Mouse (Mus musculus) lung, embryonic 14.5 days (tissue): ENCODE data around the gene Proser3. TPM values are rescaled to one million over a fixed set of nuclear protein-coding genes. Genes with fewer than 3 reads are reported as not detected.
A peak's percentile ranks its signal among the peaks of the same experiment; 100 is the strongest.
"Not testable (repeated sequence)": the region's sequence is repeated elsewhere in the genome, so short reads cannot be mapped to it uniquely, and the experiment has no call there.

Experiments
- ATAC-seq: fragments of 200-750 bp; cut with Nextera tagmentation; 2 replicates; pipeline ENCODE4 v1.8.0; 2017; ENCODE audit warnings: mild to moderate bottlenecking, moderate TSS enrichment, moderate library complexity; ENCODE audit not compliant: insufficient read depth
- DNase-seq: peaks from one replicate; pipeline ENCODE4 v3.0.0-alpha.2; 2015
- H3K27ac ChIP-seq: fragments of 300-500 bp; sonication (generic); 2 replicates; pipeline ENCODE4 v1.5.1; 2014; ENCODE audit warnings: low read depth, mild to moderate bottlenecking, moderate library complexity
- H3K27me3 ChIP-seq: fragments of 300-500 bp; sonication (generic); 2 replicates; pipeline ENCODE4 v1.6.1; 2014; ENCODE audit warnings: low read length, control low read depth; ENCODE audit not compliant: insufficient read depth
- H3K36me3 ChIP-seq: fragments of 300-500 bp; sonication (generic); 2 replicates; pipeline ENCODE4 v1.6.1; 2014; ENCODE audit warnings: control low read depth; ENCODE audit not compliant: insufficient read depth
- H3K4me1 ChIP-seq: fragments of 300-500 bp; sonication (generic); 2 replicates; pipeline ENCODE4 v1.6.1; 2014; ENCODE audit warnings: antibody characterized with exemption, control low read depth; ENCODE audit not compliant: insufficient read depth
- H3K4me2 ChIP-seq: fragments of 300-500 bp; sonication (generic); 2 replicates; pipeline ENCODE4 v1.6.1; 2014; ENCODE audit warnings: mild to moderate bottlenecking
- H3K4me3 ChIP-seq: fragments of 300-500 bp; sonication (generic); 2 replicates; pipeline ENCODE4 v1.5.1; 2014; ENCODE audit warnings: low read depth, low read length
- H3K9ac ChIP-seq: fragments of 300-500 bp; sonication (generic); 2 replicates; pipeline ENCODE4 v1.6.1; 2014
- H3K9me3 ChIP-seq: fragments of 300-500 bp; sonication (generic); 2 replicates; pipeline ENCODE4 v1.6.1; 2016; ENCODE audit warnings: low read depth, low read length, control low read depth
- CTCF ChIP-seq: IDR thresholded peaks from 2 replicates; pipeline ENCODE4 v1.5.1; 2016; ENCODE audit warnings: antibody characterized with exemption, low read depth
- WGBS: fragments of 180-500 bp; shearing (Covaris S2); extraction: QIAGEN DNeasy Blood & Tissue Kit; methylation state at CpG from one replicate; pipeline ENCODE4 v1.1.7; 2014; 5-methylcytosine and 5-hydroxymethylcytosine counted together
- microRNA-seq: library from miRNA; unstranded; fragments of <30 nt; microRNA quantifications from one replicate; pipeline ENCODE4, GENCODE M21; 2016; ENCODE audit warnings: borderline number of aligned reads
- polyA plus RNA-seq: library from polyadenylated mRNA; unstranded; fragments of >200 nt; fragmentation: Nextera tagmentation; extraction: Ambion mirVana; gene quantifications from 2 replicates; pipeline ENCODE4 v1.2.1, GENCODE M21; 2014

The Proser3 gene
- polyA plus RNA-seq, 1 experiment from 2014 or later = 18.3 TPM

GRCm38 (mm10) chr7:30508061-30508460, 44.0 kb downstream of the Proser3 start:
- WGBS = 63% methylated on average over 4 of the region's 4 CpGs
- ATAC-seq (no peak), DNase-seq (no peak)
- Histone ChIP-seq H3K9me3 (no peaks in the 10 kb centered on the region), H3K27ac (no peak overlapping the region), H3K27me3 (no peaks in the 10 kb centered on the region), H3K4me2 (no peak overlapping the region), H3K4me1 (no peaks in the 10 kb centered on the region), H3K36me3 (no peaks in the 10 kb centered on the region), H3K4me3 (no peak overlapping the region), H3K9ac (no peak overlapping the region)
- no peak for TF ChIP-seq CTCF

DNA sequence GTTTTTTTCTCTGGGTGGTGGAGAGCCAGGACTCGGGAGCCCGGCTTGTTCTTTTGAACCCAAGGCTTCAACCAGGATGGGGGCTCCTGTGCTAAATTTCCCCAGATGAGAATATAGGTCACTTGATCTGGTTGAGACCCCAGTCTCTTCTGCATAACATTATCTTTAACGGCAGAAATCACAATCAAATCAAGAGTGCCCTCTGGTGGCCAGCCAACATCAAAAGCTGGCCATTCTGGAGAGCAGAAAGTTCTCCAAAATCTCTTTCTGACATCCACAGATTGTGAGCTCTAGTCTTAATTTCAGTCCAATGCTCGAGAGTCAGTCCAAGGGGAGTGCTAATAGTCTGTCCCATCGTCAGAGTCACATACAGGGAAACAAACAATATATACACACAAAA, 50.9 kb downstream of the Proser3 start:
- not testable (repeated sequence) for H3K9me3 ChIP-seq, H3K4me1 ChIP-seq, H3K36me3 ChIP-seq, H3K27ac ChIP-seq, H3K4me2 ChIP-seq, H3K27me3 ChIP-seq, H3K4me3 ChIP-seq, ATAC-seq, H3K9ac ChIP-seq
- peak; percentile 49 for TF ChIP-seq CTCF
- DNase-seq = peak; percentile 36
- WGBS = 75% methylated on average over 5 of the region's 5 CpGs

GRCm38 (mm10) chr7:30495506-30496042, 56.5 kb downstream of the Proser3 start:
- not testable (repeated sequence) for H3K9me3 ChIP-seq, H3K27me3 ChIP-seq, H3K4me1 ChIP-seq, H3K9ac ChIP-seq, H3K36me3 ChIP-seq, H3K4me3 ChIP-seq, H3K27ac ChIP-seq, ATAC-seq, H3K4me2 ChIP-seq
- DNase-seq = peak; percentile 6
- WGBS = 48% methylated on average over 5 of the region's 5 CpGs

DNA sequence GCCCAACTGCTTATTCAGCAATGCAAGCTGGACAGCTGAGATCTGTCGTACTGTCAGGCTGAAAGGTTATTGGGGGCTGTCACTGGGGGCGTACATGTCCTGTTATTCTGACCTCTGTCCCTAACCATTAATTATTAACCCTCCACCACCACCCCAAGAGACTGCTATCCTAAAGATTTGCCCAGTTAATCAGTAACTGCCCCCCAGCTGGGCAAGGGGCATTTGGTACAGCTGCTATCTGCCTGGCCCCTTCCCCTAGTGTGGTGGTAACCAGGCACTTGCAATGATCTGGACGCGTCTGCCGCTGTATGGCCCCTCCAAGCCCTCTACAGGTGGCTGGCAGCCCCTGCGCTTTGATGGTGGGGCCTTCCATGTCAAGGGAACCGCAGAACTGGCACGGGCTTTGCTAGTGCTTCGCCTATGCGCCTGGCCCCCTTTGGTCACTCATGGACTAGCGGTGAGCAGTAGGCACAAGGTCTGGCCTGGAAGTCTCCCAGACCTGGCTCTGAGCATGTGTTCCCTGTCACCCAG, 58.6 kb downstream of the Proser3 start, which contains the start of gene Prodh2:
Gene Prodh2 (plus strand): TSS at position 222 of the 531 bp plus-strand sequence.
- no peak; the same call in 1 of the 2 replicates for TF ChIP-seq CTCF
- H3K36me3 ChIP-seq = no peaks in the 10 kb centered on the region
- 52% methylated on average over 11 of the region's 11 CpGs for WGBS
- H3K4me3 ChIP-seq = no peak within 1 kb of the TSS
- no peak for ATAC-seq
- DNase-seq = no peak
- H3K4me1 ChIP-seq = no peaks in the 10 kb centered on the region
- no peak within 1 kb of the TSS; the same call in 1 of the 2 replicates for H3K9ac ChIP-seq
- H3K4me2 ChIP-seq = no peak within 1 kb of the TSS
- H3K27me3 ChIP-seq = no peaks in the 10 kb centered on the region
- H3K27ac ChIP-seq = no peak within 1 kb of the TSS
- no peaks in the 10 kb centered on the region for H3K9me3 ChIP-seq

- ATAC-seq (no peak), DNase-seq (peak; percentile 90)
- WGBS = 12% methylated on average over 4 of the region's 4 CpGs
- Histone ChIP-seq H3K27me3 (no peaks in the 10 kb centered on the region), H3K9me3 (no peaks in the 10 kb centered on the region), H3K27ac (no peak overlapping the region), H3K9ac (no peak overlapping the region), H3K36me3 (no peaks in the 10 kb centered on the region), H3K4me3 (no peak overlapping the region), H3K4me1 (no peaks in the 10 kb centered on the region), H3K4me2 (no peak overlapping the region)
- peak; percentile 87 for TF ChIP-seq CTCF
These were observed 59.3 kb downstream of the Proser3 start for GRCm38 (mm10) chr7:30492765-30493164.

GRCm38 (mm10) chr7:30490957-30491307, 61.2 kb downstream of the Proser3 start:
- TF ChIP-seq CTCF = 0 out of 2 replicates have a peak, but pooled peaks have one; percentile 15
- Histone ChIP-seq H3K27ac (no peak overlapping the region), H3K9me3 (no peaks in the 10 kb centered on the region), H3K27me3 (no peaks in the 10 kb centered on the region), H3K4me2 (no peak overlapping the region), H3K4me1 (no peaks in the 10 kb centered on the region), H3K9ac (no peak overlapping the region), H3K4me3 (no peak overlapping the region), H3K36me3 (no peaks in the 10 kb centered on the region)
- DNase-seq (peak; percentile 5), ATAC-seq (no peak)
- 19% methylated on average over 6 of the region's 6 CpGs for WGBS

- Histone ChIP-seq H3K9me3 (no peaks in the 10 kb centered on the region), H3K4me2 (no peak overlapping the region), H3K36me3 (no peaks in the 10 kb centered on the region), H3K4me3 (no peak overlapping the region), H3K4me1 (no peaks in the 10 kb centered on the region), H3K27ac (no peak overlapping the region), H3K9ac (no peak overlapping the region), H3K27me3 (no peaks in the 10 kb centered on the region)
- ATAC-seq = no peak
- TF ChIP-seq CTCF = peak; percentile 74
- 30% methylated on average over 16 of the region's 16 CpGs for WGBS
- DNase-seq = peak; percentile 74
These were observed 61.7 kb downstream of the Proser3 start for GRCm38 (mm10) chr7:30490251-30490956.

Small RNA genes lying within 50 kb of the gene (microRNA-seq; reads per million reads assigned to microRNA genes)
- gene Gm38670 (1.4 reads per million), gene Mir3569 (not detected)

Other genes with a start within 250 kb of the Proser3 start
- 72.1 and 73.1 TPM in 2 replicates for gene Alkbh6, start 243.6 kb downstream of the Proser3 start, polyA plus RNA-seq
- gene Syne4, start 237.5 kb downstream of the Proser3 start, polyA plus RNA-seq = 21.9 and 23.2 TPM in 2 replicates
- gene E130208F15Rik, start 230.6 kb downstream of the Proser3 start, polyA plus RNA-seq = not detected in 2 replicates
- 21.3 and 22.7 TPM in 2 replicates for gene Sdhaf1, start 228.4 kb downstream of the Proser3 start, polyA plus RNA-seq
- gene Lrfn3, start 189.5 kb downstream of the Proser3 start, polyA plus RNA-seq = 3.4 and 3.7 TPM in 2 replicates
- 46.0 and 46.8 TPM in 2 replicates for gene Tyrobp, start 138.5 kb downstream of the Proser3 start, polyA plus RNA-seq
- 1.5 and 2.0 TPM in 2 replicates for gene Hcst, start 132.4 kb downstream of the Proser3 start, polyA plus RNA-seq
- 1.7 and 2.0 TPM in 2 replicates for gene Nfkbid, start 130.6 kb downstream of the Proser3 start, polyA plus RNA-seq
- gene Aplp1, start 106.8 kb downstream of the Proser3 start, polyA plus RNA-seq = 22.3 and 22.6 TPM in 2 replicates
- not detected in 2 replicates for gene Kirrel2, start 94.6 kb downstream of the Proser3 start, polyA plus RNA-seq
- 0.19 TPM in 1 of 2 replicates, not detected in the other for gene Nphs1, start 94.0 kb downstream of the Proser3 start, polyA plus RNA-seq
- gene Prodh2, start 58.7 kb downstream of the Proser3 start, polyA plus RNA-seq = not detected in 2 replicates
- 13.8 and 14.3 TPM in 2 replicates for gene Arhgap33, start 17.2 kb downstream of the Proser3 start, polyA plus RNA-seq
- gene Hspb6, start 121 bp downstream of the Proser3 start, polyA plus RNA-seq = 24.9 and 26.0 TPM in 2 replicates
- gene Lin37, start 7.5 kb upstream of the Proser3 start, polyA plus RNA-seq = 33.7 and 34.7 TPM in 2 replicates
- gene U2af1l4, start 11.0 kb upstream of the Proser3 start, polyA plus RNA-seq = 101 and 120 TPM in 2 replicates
- 7.9 and 9.9 TPM in 2 replicates for gene Gm49396, start 11.0 kb upstream of the Proser3 start, polyA plus RNA-seq
- gene Psenen, start 11.3 kb upstream of the Proser3 start, polyA plus RNA-seq = 104 and 105 TPM in 2 replicates
- gene Igflr1, start 13.1 kb upstream of the Proser3 start, polyA plus RNA-seq = 3.0 and 4.1 TPM in 2 replicates
- 11.7 and 14.8 TPM in 2 replicates for gene Kmt2b, start 36.4 kb upstream of the Proser3 start, polyA plus RNA-seq
- gene Zbtb32, start 46.6 kb upstream of the Proser3 start, polyA plus RNA-seq = 1.7 and 2.4 TPM in 2 replicates
- gene Upk1a, start 60.5 kb upstream of the Proser3 start, polyA plus RNA-seq = 0.46 and 0.51 TPM in 2 replicates
- 855 and 914 TPM in 2 replicates for gene Cox6b1, start 73.9 kb upstream of the Proser3 start, polyA plus RNA-seq
- not detected in 2 replicates for gene Etv2, start 83.6 kb upstream of the Proser3 start, polyA plus RNA-seq
- 115 and 117 TPM in 2 replicates for gene Rbm42, start 98.0 kb upstream of the Proser3 start, polyA plus RNA-seq
- 63.5 TPM in 2 replicates for gene Haus5, start 112.7 kb upstream of the Proser3 start, polyA plus RNA-seq
- gene Pmis2, start 119.3 kb upstream of the Proser3 start, polyA plus RNA-seq = not detected in 2 replicates
- 0.34 and 0.46 TPM in 2 replicates for gene 2200002J24Rik, start 146.6 kb upstream of the Proser3 start, polyA plus RNA-seq
- gene Atp4a, start 159.9 kb upstream of the Proser3 start, polyA plus RNA-seq = 0.23 and 0.42 TPM in 2 replicates
- gene Tmem147, start 177.2 kb upstream of the Proser3 start, polyA plus RNA-seq = 169 and 179 TPM in 2 replicates
- gene Gapdhs, start 191.4 kb upstream of the Proser3 start, polyA plus RNA-seq = 0.68 and 0.91 TPM in 2 replicates
- 0.34 and 1.3 TPM in 2 replicates for gene Sbsn, start 199.2 kb upstream of the Proser3 start, polyA plus RNA-seq
- 2.4 TPM in 2 replicates for gene Dmkn, start 211.5 kb upstream of the Proser3 start, polyA plus RNA-seq
- not detected in 2 replicates for gene Krtdap, start 235.6 kb upstream of the Proser3 start, polyA plus RNA-seq